Mouse (Mus musculus) neural tube, embryonic 13.5 days (tissue): ENCODE data around the gene Mink1. TPM values are rescaled to one million over a fixed set of nuclear protein-coding genes. Genes with fewer than 3 reads are reported as not detected.

Experiments used
- ATAC-seq: fragments of 200-750 bp; cut with Nextera tagmentation; 2 replicates; pipeline ENCODE4 v1.8.0; 2017; ENCODE audit warnings: low read depth, mild to moderate bottlenecking, moderate TSS enrichment, moderate library complexity
- H3K27ac ChIP-seq: fragments of 300-500 bp; sonication (generic); replicated peaks from 2 replicates; pipeline ENCODE4 v1.5.1; 2015; ENCODE audit warnings: moderate library complexity, mild to moderate bottlenecking, inconsistent platforms
- H3K27me3 ChIP-seq: fragments of 300-500 bp; sonication (generic); 2 replicates; pipeline ENCODE4 v1.6.1; 2015; ENCODE audit warnings: mild to moderate bottlenecking, inconsistent platforms
- H3K36me3 ChIP-seq: fragments of 300-500 bp; sonication (generic); 2 replicates; pipeline ENCODE4 v1.6.1; 2015; ENCODE audit warnings: mild to moderate bottlenecking, inconsistent platforms
- H3K4me1 ChIP-seq: fragments of 300-500 bp; sonication (generic); replicated peaks from 2 replicates; pipeline ENCODE4 v1.6.1; 2015; ENCODE audit warnings: inconsistent platforms
- H3K4me2 ChIP-seq: fragments of 300-500 bp; sonication (generic); 2 replicates; pipeline ENCODE4 v1.6.1; 2015; ENCODE audit warnings: inconsistent platforms, mild to moderate bottlenecking, moderate library complexity
- H3K4me3 ChIP-seq: fragments of 300-500 bp; sonication (generic); 2 replicates; pipeline ENCODE4 v1.5.1; 2015; ENCODE audit warnings: mild to moderate bottlenecking, inconsistent platforms
- H3K9ac ChIP-seq: fragments of 300-500 bp; sonication (generic); 2 replicates; pipeline ENCODE4 v1.6.1; 2015; ENCODE audit warnings: moderate library complexity, mild to moderate bottlenecking, inconsistent platforms
- H3K9me3 ChIP-seq: fragments of 300-500 bp; sonication (generic); 2 replicates; pipeline ENCODE4 v1.6.1; 2016; ENCODE audit warnings: inconsistent platforms
- WGBS: fragments of 180-500 bp; shearing (Covaris S2); methylation state at CpG from one replicate; pipeline ENCODE4 v1.1.7; 2015; 5-methylcytosine and 5-hydroxymethylcytosine counted together
- polyA plus RNA-seq: library from polyadenylated mRNA; unstranded; fragments of >200 nt; fragmentation: Nextera tagmentation; extraction: Ambion mirVana; gene quantifications from 2 replicates; pipeline ENCODE4 v1.2.1, GENCODE M21; 2015

Gene Mink1
- polyA plus RNA-seq, 1 experiment from 2014 or later: 18.0 TPM

DNA sequence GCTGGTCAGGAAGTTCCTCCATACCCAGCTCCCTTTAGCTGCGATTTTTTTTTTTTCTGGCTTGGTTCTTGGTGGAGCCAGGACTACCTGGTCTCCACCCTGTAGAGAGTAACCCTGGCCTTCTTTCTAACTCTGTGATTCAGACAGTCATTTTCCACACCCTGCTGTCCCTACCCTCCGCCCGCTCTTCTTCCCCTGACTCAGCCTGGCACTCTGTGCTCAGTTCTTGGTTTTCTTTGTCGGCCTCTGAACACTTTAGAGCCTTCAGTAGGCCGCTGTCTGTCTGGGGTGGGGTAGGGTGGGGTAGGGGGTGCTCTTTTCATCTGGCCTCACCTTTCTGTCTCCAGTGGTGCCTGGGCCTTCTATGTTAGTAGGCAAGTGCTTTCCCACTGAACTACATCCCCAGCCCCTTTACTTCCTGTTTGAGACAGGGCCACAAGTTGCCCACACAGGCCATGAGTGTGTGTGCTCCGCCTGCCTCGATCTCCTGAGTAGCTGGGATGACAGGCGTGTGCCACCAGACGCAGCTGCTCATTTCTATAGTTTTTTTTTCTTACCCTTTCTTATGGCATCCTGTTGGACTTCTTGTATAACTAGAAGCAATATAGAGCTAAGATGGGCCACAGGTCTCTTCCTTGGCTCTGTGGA is 17.2 kb downstream of the Mink1 start:
- WGBS: 79% methylated on average over 9 of the region's 9 CpGs
- Histone ChIP-seq H3K27me3 (no peaks in the 10 kb centered on the region), H3K4me1 (peaks cover 66% of the 10 kb centered on the region), H3K9ac (peak overlapping the region; percentile 31; the same call in 1 of the 2 replicates), H3K36me3 (no peaks in the 10 kb centered on the region), H3K4me2 (no peak overlapping the region), H3K4me3 (no peak overlapping the region), H3K9me3 (no peaks in the 10 kb centered on the region), H3K27ac (no peak overlapping the region)
- ATAC-seq: no peak

DNA sequence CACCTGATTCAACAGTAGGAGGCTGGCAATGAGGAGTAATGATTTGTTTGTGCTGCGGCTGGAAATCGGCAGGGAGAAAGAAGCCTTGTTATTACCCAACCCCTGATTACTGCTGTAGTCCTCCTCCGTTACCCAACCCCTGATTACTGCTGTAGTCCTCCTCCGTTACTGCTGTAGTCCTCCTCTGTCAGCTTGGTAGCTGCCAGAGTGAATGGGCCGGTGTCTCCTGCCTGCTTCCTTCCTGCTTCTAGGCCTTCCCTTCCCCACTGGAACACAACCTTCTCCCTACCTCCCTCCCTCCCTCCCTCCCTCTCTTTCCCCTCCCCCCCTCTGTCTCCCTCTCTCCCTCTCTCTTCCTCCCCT is 17.7 kb downstream of the Mink1 start:
- WGBS: 55% methylated on average over 5 of the region's 5 CpGs
- H3K27me3 ChIP-seq: no peaks in the 10 kb centered on the region
- no peak overlapping the region for H3K4me3 ChIP-seq
- H3K4me1 ChIP-seq: peaks cover 69% of the 10 kb centered on the region
- peak overlapping the region; percentile 31 for H3K9ac ChIP-seq
- H3K27ac ChIP-seq: no peak overlapping the region
- H3K36me3 ChIP-seq: no peaks in the 10 kb centered on the region
- no peak for ATAC-seq
- no peaks in the 10 kb centered on the region for H3K9me3 ChIP-seq
- no peak overlapping the region for H3K4me2 ChIP-seq

DNA sequence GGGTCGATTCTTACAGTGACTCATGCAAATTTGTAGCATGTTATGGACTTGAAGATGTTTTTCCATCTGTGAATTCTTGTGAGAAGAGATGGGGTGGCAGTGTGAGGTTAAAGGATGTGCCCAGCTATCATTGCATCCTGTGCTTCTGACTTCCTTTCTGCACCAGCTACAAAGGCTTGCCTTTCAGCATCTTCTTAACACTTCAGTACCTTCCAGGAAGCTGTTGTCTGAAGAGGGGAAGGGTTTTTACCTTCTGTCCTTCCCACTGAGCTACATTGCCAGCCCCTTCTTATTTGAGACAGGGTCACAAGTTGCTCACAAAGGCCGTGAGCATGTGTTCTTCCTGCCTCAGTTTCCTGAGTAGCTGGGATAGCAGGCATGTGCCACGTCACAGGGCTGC is 18.2 kb downstream of the Mink1 start:
- Histone ChIP-seq H3K9me3 (no peaks in the 10 kb centered on the region), H3K4me2 (no peak overlapping the region), H3K9ac (no peak overlapping the region), H3K4me3 (no peak overlapping the region), H3K4me1 (peaks cover 75% of the 10 kb centered on the region), H3K27me3 (no peaks in the 10 kb centered on the region), H3K27ac (no peak overlapping the region), H3K36me3 (no peaks in the 10 kb centered on the region)
- no peak for ATAC-seq
- 90% methylated on average over 3 of the region's 3 CpGs for WGBS

- no peaks in the 10 kb centered on the region for H3K36me3 ChIP-seq
- WGBS: 80% methylated on average over 3 of the region's 3 CpGs
- no peaks in the 10 kb centered on the region for H3K27me3 ChIP-seq
- H3K4me1 ChIP-seq: peaks cover 73% of the 10 kb centered on the region
- no peaks in the 10 kb centered on the region for H3K9me3 ChIP-seq
- no peak for ATAC-seq
- no peak overlapping the region for H3K27ac ChIP-seq
- H3K4me2 ChIP-seq: no peak overlapping the region
- no peak overlapping the region for H3K4me3 ChIP-seq
- no peak overlapping the region for H3K9ac ChIP-seq
These were observed 19.5 kb downstream of the Mink1 start for GRCm38 (mm10) chr11:70582196-70582595.

DNA sequence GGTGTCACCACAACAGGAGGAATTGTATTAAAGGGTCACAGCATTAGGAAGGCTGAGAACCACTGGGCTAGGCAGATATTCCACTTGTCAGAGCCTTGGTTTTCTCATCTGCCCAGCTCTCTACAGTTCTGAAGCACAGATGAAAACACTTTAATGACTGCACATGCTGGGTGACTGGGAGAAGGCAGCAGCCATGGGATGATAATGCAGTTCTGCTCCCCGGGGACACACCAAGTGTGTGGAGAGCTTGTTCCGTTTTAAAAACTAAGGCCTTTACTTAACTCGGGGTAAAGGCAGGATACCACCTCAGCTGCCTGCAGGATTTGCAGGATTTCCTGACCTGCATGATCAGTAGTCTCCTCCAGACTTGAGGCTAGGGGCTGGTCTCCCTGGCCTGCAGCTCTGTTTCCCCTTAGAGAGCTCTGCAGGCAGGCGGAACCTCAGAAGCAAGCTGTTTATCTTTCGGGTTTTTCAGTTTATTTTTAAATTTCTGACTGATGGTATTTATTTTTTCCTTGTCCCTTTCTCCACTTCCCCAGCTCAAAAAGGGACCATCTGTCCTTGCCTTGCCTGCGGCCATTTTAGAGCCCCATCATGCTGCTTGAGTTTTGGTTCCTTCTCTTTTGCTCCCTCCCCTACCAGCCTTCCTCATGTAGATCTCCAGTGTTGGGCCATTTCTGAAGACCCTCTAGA is 20.5 kb downstream of the Mink1 start:
- Histone ChIP-seq H3K4me2 (no peak overlapping the region), H3K9ac (peak overlapping the region; percentile 26; the same call in 1 of the 2 replicates), H3K27me3 (no peaks in the 10 kb centered on the region), H3K4me3 (no peak overlapping the region), H3K4me1 (peaks cover 64% of the 10 kb centered on the region), H3K36me3 (no peaks in the 10 kb centered on the region), H3K27ac (peak overlapping the region; percentile 46; the same call in 1 of the 2 replicates), H3K9me3 (no peaks in the 10 kb centered on the region)
- WGBS: 65% methylated on average over 6 of the region's 6 CpGs
- ATAC-seq: no peak

- peak overlapping the region; percentile 46; the same call in 1 of the 2 replicates for H3K27ac ChIP-seq
These were observed 21.1 kb downstream of the Mink1 start for GRCm38 (mm10) chr11:70583775-70584174.

GRCm38 (mm10) chr11:70585457-70585856 is 22.8 kb downstream of the Mink1 start:
- H3K9ac ChIP-seq: no peak overlapping the region
- no peaks in the 10 kb centered on the region for H3K27me3 ChIP-seq
- H3K4me2 ChIP-seq: no peak overlapping the region; the same call in 1 of the 2 replicates
- no peaks in the 10 kb centered on the region for H3K9me3 ChIP-seq
- no peak overlapping the region for H3K4me3 ChIP-seq
- peaks cover 48% of the 10 kb centered on the region for H3K4me1 ChIP-seq
- 31% methylated on average over 7 of the region's 7 CpGs for WGBS
- H3K27ac ChIP-seq: peak overlapping the region; percentile 54
- ATAC-seq: peak; percentile 69; the same call in 1 of the 2 replicates
- no peaks in the 10 kb centered on the region for H3K36me3 ChIP-seq

More at GRCm38 (mm10) chr11:70583775-70584174, 21.1 kb downstream of the Mink1 start:
- ATAC-seq: no peak
- Histone ChIP-seq H3K4me3 (no peak overlapping the region), H3K27me3 (no peaks in the 10 kb centered on the region), H3K9me3 (no peaks in the 10 kb centered on the region), H3K9ac (peak overlapping the region; percentile 26; the same call in 1 of the 2 replicates), H3K4me1 (peaks cover 58% of the 10 kb centered on the region), H3K4me2 (no peak overlapping the region), H3K36me3 (no peaks in the 10 kb centered on the region)
- 94% methylated on average over 7 of the region's 7 CpGs for WGBS

DNA sequence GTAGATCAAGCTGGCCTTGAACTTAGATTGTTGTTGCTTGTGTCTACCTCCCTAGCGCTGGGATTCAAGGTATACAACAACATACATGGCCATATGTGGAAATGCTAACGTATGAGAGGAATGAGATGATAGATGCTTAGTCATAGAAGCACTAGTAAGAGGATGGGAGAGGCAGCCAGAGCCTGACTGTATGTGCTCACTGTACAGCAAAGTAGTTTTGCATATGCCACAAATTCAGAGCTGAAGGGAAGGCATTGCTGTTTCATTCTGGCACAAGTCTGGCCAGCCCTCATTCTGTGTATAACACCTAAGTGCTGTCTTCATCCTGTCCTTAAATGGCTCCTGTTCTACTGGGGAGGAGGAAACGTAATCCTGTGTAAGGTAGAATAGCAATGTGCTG is 23.6 kb downstream of the Mink1 start:
- no peak for ATAC-seq
- no peak overlapping the region for H3K4me2 ChIP-seq
- H3K27ac ChIP-seq: no peak overlapping the region
- H3K4me1 ChIP-seq: peaks cover 48% of the 10 kb centered on the region
- no peaks in the 10 kb centered on the region for H3K9me3 ChIP-seq
- no peaks in the 10 kb centered on the region for H3K36me3 ChIP-seq
- no peak overlapping the region for H3K4me3 ChIP-seq
- 88% methylated on average over 3 of the region's 3 CpGs for WGBS
- no peak overlapping the region for H3K9ac ChIP-seq
- no peaks in the 10 kb centered on the region for H3K27me3 ChIP-seq

- no peak for ATAC-seq
- no peaks in the 10 kb centered on the region for H3K36me3 ChIP-seq
- no peak overlapping the region for H3K4me3 ChIP-seq
- H3K4me2 ChIP-seq: no peak overlapping the region
- H3K27me3 ChIP-seq: no peaks in the 10 kb centered on the region
- no peaks in the 10 kb centered on the region for H3K9me3 ChIP-seq
- H3K4me1 ChIP-seq: peaks cover 47% of the 10 kb centered on the region
- 84% methylated on average over 5 of the region's 5 CpGs for WGBS
- no peak overlapping the region for H3K27ac ChIP-seq
- H3K9ac ChIP-seq: no peak overlapping the region
These were observed 24.3 kb downstream of the Mink1 start for GRCm38 (mm10) chr11:70586954-70587353.

GRCm38 (mm10) chr11:70591733-70592132 is 29.1 kb downstream of the Mink1 start:
- Histone ChIP-seq H3K9ac (no peak overlapping the region), H3K4me3 (no peak overlapping the region), H3K4me2 (no peak overlapping the region), H3K36me3 (no peaks in the 10 kb centered on the region), H3K27me3 (no peaks in the 10 kb centered on the region), H3K4me1 (peaks cover 14% of the 10 kb centered on the region), H3K9me3 (no peaks in the 10 kb centered on the region), H3K27ac (no peak overlapping the region)
- WGBS: 90% methylated on average over 1 of the region's 1 CpGs
- ATAC-seq: no peak

- Histone ChIP-seq H3K9me3 (no peaks in the 10 kb centered on the region), H3K9ac (no peak overlapping the region), H3K4me1 (peaks cover 16% of the 10 kb centered on the region), H3K27me3 (no peaks in the 10 kb centered on the region), H3K36me3 (peaks cover 19% of the 10 kb centered on the region), H3K27ac (no peak overlapping the region), H3K4me3 (no peak overlapping the region), H3K4me2 (no peak overlapping the region)
- 85% methylated on average over 15 of the region's 15 CpGs for WGBS
- ATAC-seq: no peak
These were observed 31.7 kb downstream of the Mink1 start for GRCm38 (mm10) chr11:70594253-70594989.

GRCm38 (mm10) chr11:70595638-70596037 is 33.0 kb downstream of the Mink1 start:
- no peak for ATAC-seq
- no peak overlapping the region for H3K9ac ChIP-seq
- H3K36me3 ChIP-seq: peaks cover 26% of the 10 kb centered on the region
- H3K4me2 ChIP-seq: no peak overlapping the region
- H3K27me3 ChIP-seq: no peaks in the 10 kb centered on the region
- WGBS: 74% methylated on average over 2 of the region's 2 CpGs
- H3K4me1 ChIP-seq: peaks cover 16% of the 10 kb centered on the region
- H3K27ac ChIP-seq: peak overlapping the region; percentile 15; the same call in 1 of the 2 replicates
- H3K4me3 ChIP-seq: no peak overlapping the region
- no peaks in the 10 kb centered on the region for H3K9me3 ChIP-seq
